Mouse (Mus musculus): ENCODE data around the gene Pttg1ip. TPM values are rescaled to one million over a fixed set of nuclear protein-coding genes. Genes with fewer than 3 reads are reported as not detected.

Gene Pttg1ip
- polyA plus RNA-seq, 1 experiment from 2014 or later, result 124 TPM

GRCm38 (mm10) chr10:77552162-77552561, 29.4 kb upstream of the Pttg1ip start:
- WGBS, result 88% methylated on average over 5 of the region's 5 CpGs
- no peaks in the 10 kb centered on the region for H3K4me1 ChIP-seq
- no peak overlapping the region for H3K9ac ChIP-seq
- H3K9me3 ChIP-seq, result no peaks in the 10 kb centered on the region
- no peak overlapping the region for H3K4me3 ChIP-seq
- no peak overlapping the region for H3K27ac ChIP-seq
- no peaks in the 10 kb centered on the region for H3K36me3 ChIP-seq
- ATAC-seq (ENCODE audit: low FRiP score, low read depth), result no peak
- H3K27me3 ChIP-seq, result no peaks in the 10 kb centered on the region
- H3K4me2 ChIP-seq (replicated peaks), result no peak overlapping the region

DNA sequence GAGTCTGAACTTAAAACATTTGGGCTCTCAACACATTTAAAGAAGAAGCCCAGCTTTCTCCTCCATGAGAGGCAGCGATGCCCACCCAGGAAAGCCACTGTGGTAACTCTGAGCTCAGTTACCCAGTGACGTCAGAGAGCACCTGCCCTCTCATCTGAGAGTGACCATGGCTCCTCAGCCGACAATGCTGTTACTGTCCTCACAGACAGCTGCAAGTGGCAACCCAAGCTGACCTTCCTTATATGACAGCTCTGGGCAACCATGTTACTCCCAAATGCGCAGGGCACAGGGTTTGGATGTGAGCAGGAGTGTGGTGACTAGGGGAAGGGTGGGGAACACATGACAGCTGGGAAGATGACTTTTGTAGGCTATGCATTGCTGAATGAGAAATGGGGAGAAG, 28.2 kb upstream of the Pttg1ip start:
- H3K9ac ChIP-seq, result no peak overlapping the region
- WGBS, result 75% methylated on average over 4 of the region's 4 CpGs
- no peak for ATAC-seq (ENCODE audit: low FRiP score, low read depth)

DNA sequence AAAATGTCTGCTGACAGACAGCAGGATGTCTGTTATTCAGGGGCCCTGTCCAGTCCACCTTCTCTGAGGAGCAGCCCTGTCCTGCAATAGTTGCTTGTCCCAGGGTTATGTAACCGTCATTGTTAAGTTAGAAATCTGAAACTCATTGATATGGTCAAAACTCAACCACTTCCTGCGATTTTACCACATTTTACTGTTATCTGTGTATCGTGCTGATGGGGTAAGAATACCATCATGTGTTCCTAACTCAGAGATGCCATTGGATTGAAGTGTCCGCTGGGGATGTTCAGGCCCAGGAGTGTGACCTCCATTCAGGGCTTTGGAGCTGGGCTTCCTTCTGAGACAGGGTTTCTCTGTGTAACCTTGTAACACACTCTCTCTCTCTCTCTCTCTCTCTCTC, 26.6 kb upstream of the Pttg1ip start:
- Histone ChIP-seq H3K27me3 (no peaks in the 10 kb centered on the region), H3K4me3 (no peak overlapping the region), H3K4me2 (replicated peaks) (no peak overlapping the region), H3K27ac (no peak overlapping the region), H3K36me3 (no peaks in the 10 kb centered on the region), H3K9ac (no peak overlapping the region), H3K9me3 (no peaks in the 10 kb centered on the region), H3K4me1 (no peaks in the 10 kb centered on the region)
- WGBS, result 88% methylated on average over 4 of the region's 4 CpGs
- no peak for ATAC-seq (ENCODE audit: low FRiP score, low read depth)

More for the DNA sequence above, 28.2 kb upstream of the Pttg1ip start:
- Histone ChIP-seq H3K27me3 (no peaks in the 10 kb centered on the region), H3K4me3 (no peak overlapping the region), H3K4me1 (no peaks in the 10 kb centered on the region), H3K27ac (no peak overlapping the region), H3K36me3 (no peaks in the 10 kb centered on the region), H3K9me3 (no peaks in the 10 kb centered on the region), H3K4me2 (replicated peaks) (no peak overlapping the region)

GRCm38 (mm10) chr10:77556631-77557030, 24.9 kb upstream of the Pttg1ip start:
- H3K27ac ChIP-seq, result no peak overlapping the region
- H3K4me1 ChIP-seq, result no peaks in the 10 kb centered on the region
- no peaks in the 10 kb centered on the region for H3K36me3 ChIP-seq
- no peaks in the 10 kb centered on the region for H3K27me3 ChIP-seq
- no peak overlapping the region for H3K4me3 ChIP-seq
- H3K4me2 ChIP-seq (replicated peaks), result no peak overlapping the region
- 90% methylated on average over 7 of the region's 7 CpGs for WGBS
- no peaks in the 10 kb centered on the region for H3K9me3 ChIP-seq
- ATAC-seq (ENCODE audit: low FRiP score, low read depth), result no peak
- no peak overlapping the region for H3K9ac ChIP-seq

DNA sequence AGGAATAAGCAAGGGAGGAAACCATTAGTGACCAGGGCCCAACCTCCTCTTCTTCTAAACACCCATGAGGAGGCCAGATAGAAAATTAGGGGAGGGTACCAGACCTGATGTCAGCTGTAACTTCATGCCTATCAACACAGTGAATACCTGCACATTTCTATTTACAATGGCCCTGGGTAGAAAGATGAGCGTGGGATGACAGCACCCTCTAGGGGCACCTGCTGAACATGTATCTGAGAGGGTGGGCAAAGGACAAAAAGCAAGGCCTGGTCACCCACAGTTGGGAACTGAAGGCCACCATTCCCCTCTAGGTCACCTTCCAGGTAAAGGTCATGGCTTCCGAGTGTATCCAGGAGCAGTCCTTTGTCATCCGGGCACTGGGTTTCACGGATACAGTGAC, 23.9 kb upstream of the Pttg1ip start:
- Histone ChIP-seq H3K4me1 (no peaks in the 10 kb centered on the region), H3K27me3 (no peaks in the 10 kb centered on the region), H3K4me3 (no peak overlapping the region), H3K36me3 (no peaks in the 10 kb centered on the region), H3K4me2 (replicated peaks) (no peak overlapping the region), H3K27ac (no peak overlapping the region), H3K9ac (no peak overlapping the region), H3K9me3 (no peaks in the 10 kb centered on the region)
- no peak for ATAC-seq (ENCODE audit: low FRiP score, low read depth)
- 84% methylated on average over 4 of the region's 4 CpGs for WGBS

DNA sequence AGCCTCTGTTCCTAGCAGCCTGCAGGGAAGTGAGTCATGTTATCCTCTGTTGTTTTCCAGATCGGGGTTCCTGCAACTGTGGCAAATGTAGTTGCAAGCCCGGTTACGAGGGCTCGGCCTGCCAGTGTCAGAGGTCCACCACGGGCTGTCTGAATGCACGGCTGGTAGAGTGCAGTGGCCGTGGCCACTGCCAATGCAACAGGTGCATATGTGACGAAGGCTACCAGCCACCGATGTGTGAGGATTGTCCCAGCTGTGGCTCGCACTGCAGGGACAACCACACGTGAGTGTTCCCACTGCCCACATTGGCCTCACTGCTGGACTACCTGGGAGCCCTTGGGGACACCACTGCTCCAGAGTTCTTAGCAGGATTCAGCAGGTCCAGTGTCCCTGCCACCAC, 21.4 kb upstream of the Pttg1ip start:
- no peak overlapping the region for H3K27ac ChIP-seq
- no peak for ATAC-seq (ENCODE audit: low FRiP score, low read depth)
- no peak overlapping the region for H3K4me3 ChIP-seq
- no peaks in the 10 kb centered on the region for H3K4me1 ChIP-seq
- H3K9me3 ChIP-seq, result no peaks in the 10 kb centered on the region
- no peak overlapping the region for H3K4me2 ChIP-seq (replicated peaks)
- H3K27me3 ChIP-seq, result no peaks in the 10 kb centered on the region
- WGBS, result 85% methylated on average over 11 of the region's 11 CpGs
- no peaks in the 10 kb centered on the region for H3K36me3 ChIP-seq
- H3K9ac ChIP-seq, result no peak overlapping the region

DNA sequence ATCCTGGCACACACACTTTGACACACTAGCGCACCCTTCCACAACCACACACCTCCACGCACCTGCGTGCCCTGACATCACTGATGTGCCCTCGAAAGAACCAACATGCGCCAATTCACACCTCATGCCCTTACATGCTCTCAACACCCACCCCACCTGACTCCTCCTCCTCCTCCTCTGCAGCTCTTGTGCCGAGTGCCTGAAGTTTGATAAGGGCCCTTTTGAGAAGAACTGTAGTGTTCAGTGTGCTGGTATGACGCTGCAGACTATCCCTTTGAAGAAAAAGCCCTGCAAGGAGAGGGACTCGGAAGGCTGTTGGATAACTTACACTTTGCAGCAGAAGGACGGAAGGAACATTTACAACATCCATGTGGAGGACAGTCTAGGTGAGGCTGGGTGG, 20.7 kb upstream of the Pttg1ip start:
- Histone ChIP-seq H3K4me1 (no peaks in the 10 kb centered on the region), H3K36me3 (no peaks in the 10 kb centered on the region), H3K4me3 (no peak overlapping the region), H3K9me3 (no peaks in the 10 kb centered on the region), H3K27me3 (no peaks in the 10 kb centered on the region), H3K9ac (no peak overlapping the region), H3K4me2 (replicated peaks) (no peak overlapping the region), H3K27ac (no peak overlapping the region)
- no peak for ATAC-seq (ENCODE audit: low FRiP score, low read depth)
- WGBS, result 84% methylated on average over 9 of the region's 9 CpGs

- Histone ChIP-seq H3K27me3 (no peaks in the 10 kb centered on the region), H3K4me3 (no peak overlapping the region), H3K9ac (no peak overlapping the region), H3K9me3 (no peaks in the 10 kb centered on the region), H3K4me1 (no peaks in the 10 kb centered on the region), H3K36me3 (no peaks in the 10 kb centered on the region), H3K4me2 (replicated peaks) (no peak overlapping the region), H3K27ac (no peak overlapping the region)
- WGBS, result 72% methylated on average over 2 of the region's 2 CpGs
- no peak for ATAC-seq (ENCODE audit: low FRiP score, low read depth)
Observed at GRCm38 (mm10) chr10:77561508-77561907, 20.0 kb upstream of the Pttg1ip start.

GRCm38 (mm10) chr10:77565005-77565404, 16.5 kb upstream of the Pttg1ip start:
- H3K36me3 ChIP-seq, result no peaks in the 10 kb centered on the region
- H3K9me3 ChIP-seq, result no peaks in the 10 kb centered on the region
- no peak for ATAC-seq (ENCODE audit: low FRiP score, low read depth)
- no peak overlapping the region for H3K27ac ChIP-seq
- no peak overlapping the region for H3K9ac ChIP-seq
- H3K4me3 ChIP-seq, result no peak overlapping the region
- no peak overlapping the region for H3K4me2 ChIP-seq (replicated peaks)
- no peaks in the 10 kb centered on the region for H3K27me3 ChIP-seq
- 80% methylated on average over 8 of the region's 8 CpGs for WGBS
- H3K4me1 ChIP-seq, result 0 out of 2 replicates have a peak, but pooled peaks cover 3% of the 10 kb centered on the region

- H3K4me2 ChIP-seq (replicated peaks), result no peak overlapping the region
- ATAC-seq (ENCODE audit: low FRiP score, low read depth), result no peak
- no peak overlapping the region for H3K4me3 ChIP-seq
- 0 out of 2 replicates have a peak, but pooled peaks cover 3% of the 10 kb centered on the region for H3K4me1 ChIP-seq
- H3K9ac ChIP-seq, result no peak overlapping the region
- no peaks in the 10 kb centered on the region for H3K36me3 ChIP-seq
- no peak overlapping the region for H3K27ac ChIP-seq
- no peaks in the 10 kb centered on the region for H3K27me3 ChIP-seq
- 32% methylated on average over 8 of the region's 8 CpGs for WGBS
- no peaks in the 10 kb centered on the region for H3K9me3 ChIP-seq
Observed at GRCm38 (mm10) chr10:77566651-77567050, 14.9 kb upstream of the Pttg1ip start.

DNA sequence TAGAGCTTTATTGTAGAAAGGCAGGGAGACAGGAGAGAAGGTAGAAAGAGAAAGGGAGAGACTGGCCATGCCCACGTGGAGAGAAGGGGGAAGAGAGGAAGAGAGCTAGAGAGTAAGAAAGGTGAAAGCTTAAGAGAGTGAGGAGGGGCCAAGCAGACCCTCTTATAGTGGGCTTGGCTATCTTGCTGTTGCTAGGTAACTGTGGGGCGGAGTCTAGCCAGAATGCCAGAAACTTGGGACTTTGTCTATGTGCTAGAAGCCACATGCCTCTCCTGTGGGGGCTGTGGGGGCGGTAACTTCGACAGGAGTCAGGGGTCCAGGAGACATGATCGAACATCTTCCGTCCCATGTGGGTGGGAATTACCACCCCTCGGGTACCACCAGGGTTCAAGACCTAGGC, 12.0 kb upstream of the Pttg1ip start:
- no peak overlapping the region for H3K27ac ChIP-seq
- no peak overlapping the region for H3K4me2 ChIP-seq (replicated peaks)
- no peaks in the 10 kb centered on the region for H3K27me3 ChIP-seq
- no peak overlapping the region for H3K9ac ChIP-seq
- no peak overlapping the region for H3K4me3 ChIP-seq
- WGBS, result 44% methylated on average over 7 of the region's 7 CpGs
- no peaks in the 10 kb centered on the region for H3K36me3 ChIP-seq
- no peak for ATAC-seq (ENCODE audit: low FRiP score, low read depth)
- H3K4me1 ChIP-seq, result 0 out of 2 replicates have a peak, but pooled peaks cover 3% of the 10 kb centered on the region
- H3K9me3 ChIP-seq, result no peaks in the 10 kb centered on the region

DNA sequence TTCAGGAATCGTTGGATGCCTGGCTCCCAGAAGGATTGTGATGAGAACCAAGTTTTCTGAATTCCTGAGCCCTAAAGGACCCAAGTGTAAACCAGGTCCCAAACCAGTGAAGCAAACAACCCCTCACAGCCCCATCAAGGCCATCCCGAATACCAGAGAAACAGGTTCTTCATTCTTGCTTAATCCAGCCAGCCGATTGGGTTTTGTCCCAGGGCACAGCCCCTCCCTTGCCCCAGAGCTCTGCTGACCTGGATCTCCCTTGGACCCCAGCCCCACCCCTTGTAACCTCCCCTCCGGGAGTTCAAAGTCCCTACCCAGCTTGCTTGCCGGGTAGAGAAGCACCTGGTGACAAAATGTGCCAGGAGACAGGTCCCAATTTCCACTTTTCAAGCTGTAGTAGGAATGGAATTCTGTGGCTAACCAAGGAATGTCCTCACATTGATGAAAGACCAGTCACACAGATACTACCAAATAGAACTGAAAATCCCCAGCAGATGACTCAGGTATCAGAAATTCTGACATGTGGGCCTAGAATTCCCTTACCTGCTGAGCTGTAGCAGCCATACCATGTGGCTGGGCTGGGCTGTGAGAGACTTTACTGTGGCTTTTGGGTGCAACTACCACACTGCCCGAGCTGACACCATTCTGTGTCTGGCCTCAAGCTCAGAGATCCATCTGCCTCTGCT, 11.4 kb upstream of the Pttg1ip start:
- 42% methylated on average over 6 of the region's 6 CpGs for WGBS

DNA sequence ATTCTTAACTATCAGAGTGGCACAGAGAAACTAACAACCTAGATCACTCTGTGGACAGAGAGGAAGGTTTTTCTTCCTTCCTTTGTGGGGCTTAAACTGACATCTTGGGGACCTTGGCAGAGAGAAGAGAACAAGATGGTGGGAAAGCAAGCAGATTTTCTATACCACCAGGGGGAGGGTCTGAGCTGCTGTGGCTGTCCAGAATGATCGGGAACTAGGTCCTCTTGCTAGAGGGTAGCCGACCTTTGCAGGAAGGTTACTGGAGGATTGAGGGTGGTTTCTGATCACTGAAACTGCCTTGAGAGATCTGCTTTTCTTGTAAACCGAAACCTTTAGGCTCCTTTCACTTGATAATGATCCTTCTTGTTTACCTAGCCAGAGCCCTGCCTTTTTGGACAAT, 9.3 kb upstream of the Pttg1ip start:
- Histone ChIP-seq H3K9ac (no peak overlapping the region), H3K27me3 (no peaks in the 10 kb centered on the region; the same call in 1 of the 2 replicates), H3K4me1 (0 out of 2 replicates have a peak, but pooled peaks cover 3% of the 10 kb centered on the region), H3K4me3 (no peak overlapping the region), H3K9me3 (no peaks in the 10 kb centered on the region), H3K36me3 (no peaks in the 10 kb centered on the region), H3K27ac (no peak overlapping the region), H3K4me2 (replicated peaks) (no peak overlapping the region)
- 29% methylated on average over 3 of the region's 3 CpGs for WGBS
- no peak for ATAC-seq (ENCODE audit: low FRiP score, low read depth)

More for the DNA sequence above, 11.4 kb upstream of the Pttg1ip start:
- Histone ChIP-seq H3K27me3 (no peaks in the 10 kb centered on the region; the same call in 1 of the 2 replicates), H3K4me2 (replicated peaks) (no peak overlapping the region), H3K4me1 (0 out of 2 replicates have a peak, but pooled peaks cover 3% of the 10 kb centered on the region), H3K36me3 (no peaks in the 10 kb centered on the region), H3K4me3 (no peak overlapping the region), H3K9ac (no peak overlapping the region), H3K27ac (no peak overlapping the region), H3K9me3 (no peaks in the 10 kb centered on the region)
- ATAC-seq (ENCODE audit: low FRiP score, low read depth), result no peak

Data from limb, embryonic 13.5 days (tissue).